Mouse (Mus musculus): ENCODE data around the gene Gm45713. TPM values are rescaled to one million over a fixed set of nuclear protein-coding genes. Genes with fewer than 3 reads are reported as not detected.

Gene Gm45713
- total and polyA plus RNA-seq, 3 experiments, result 3.9 TPM; not detected in 2

- H3K4me3 ChIP-seq (ENCODE audit: control insufficient read depth in 1 of 2, insufficient read depth in 1 of 2, low read depth in 2 of 2, low read length in 2 of 2), result no peak overlapping the region
- H3K27me3 ChIP-seq (ENCODE audit: control insufficient read depth in 1 of 2, insufficient read depth in 2 of 2, low read length in 2 of 2), result no peaks in the 10 kb centered on the region
- H3K36me3 ChIP-seq (ENCODE audit: control insufficient read depth in 1 of 2, insufficient read depth in 2 of 2, low read length in 2 of 2), result no peaks in the 10 kb centered on the region
- H3K79me2 ChIP-seq (ENCODE audit: control insufficient read depth, insufficient read depth, low read length, poor library complexity), result no peaks in the 10 kb centered on the region
- H3K9ac ChIP-seq (ENCODE audit: control insufficient read depth, low read depth, low read length, poor library complexity, severe bottlenecking), result no peak overlapping the region
- DNase-seq (ENCODE audit: low read depth, low spot score), result no peak
- H3K27ac ChIP-seq (ENCODE audit: control insufficient read depth, low read depth, low read length), result no peak overlapping the region
- no peaks in the 10 kb centered on the region for H3K9me3 ChIP-seq (replicated peaks; ENCODE audit: insufficient read depth, low read length)
- TF ChIP-seq USF1 (IDR thresholded peaks at IDR 0.05; ENCODE audit: low read depth, low read length), result no peak
- no peak for TF ChIP-seq KAT2A (conservative IDR thresholded peaks at IDR 0.05; ENCODE audit: low read depth, low read length)
- TF ChIP-seq ZMIZ1 (IDR thresholded peaks at IDR 0.05; ENCODE audit: low read depth, low read length), result no peak
- TF ChIP-seq JUND (IDR thresholded peaks at IDR 0.05; ENCODE audit: low read depth, low read length), result no peak
- H3K4me1 ChIP-seq (ENCODE audit: control insufficient read depth in 1 of 2, insufficient read depth in 2 of 2, low read length in 2 of 2), result peaks cover 3 to 11% of the 10 kb centered on the region in 2 experiments; a peak in 3 of 4 replicates
These were observed 33.6 kb downstream of the Gm45713 start for GRCm38 (mm10) chr7:45102441-45102840.

GRCm38 (mm10) chr7:45100046-45100445, 36.0 kb downstream of the Gm45713 start:
- no peaks in the 10 kb centered on the region for H3K9me3 ChIP-seq (replicated peaks; ENCODE audit: insufficient read depth, low read length)
- no peaks in the 10 kb centered on the region for H3K79me2 ChIP-seq (ENCODE audit: control insufficient read depth, insufficient read depth, low read length, poor library complexity)
- H3K27me3 ChIP-seq (ENCODE audit: control insufficient read depth in 1 of 2, insufficient read depth in 2 of 2, low read length in 2 of 2), result no peaks in the 10 kb centered on the region
- no peak overlapping the region for H3K4me3 ChIP-seq (ENCODE audit: control insufficient read depth in 1 of 2, insufficient read depth in 1 of 2, low read depth in 2 of 2, low read length in 2 of 2)
- TF ChIP-seq MAFK (IDR thresholded peaks at IDR 0.05; ENCODE audit: borderline replicate concordance, low read depth, low read length), result no peak
- no peak for TF ChIP-seq POLR2AphosphoS2 (IDR thresholded peaks at IDR 0.05; ENCODE audit: low read length)
- no peak overlapping the region for H3K27ac ChIP-seq (ENCODE audit: control insufficient read depth, low read depth, low read length)
- H3K4me1 ChIP-seq (ENCODE audit: control insufficient read depth in 1 of 2, insufficient read depth in 2 of 2, low read length in 2 of 2), result peaks cover 3 to 8% of the 10 kb centered on the region in 2 experiments; a peak in 3 of 4 replicates
- no peaks in the 10 kb centered on the region for H3K36me3 ChIP-seq (ENCODE audit: control insufficient read depth in 1 of 2, insufficient read depth in 2 of 2, low read length in 2 of 2)
- DNase-seq (ENCODE audit: low read depth, low spot score), result no peak
- H3K9ac ChIP-seq (ENCODE audit: control insufficient read depth, low read depth, low read length, poor library complexity, severe bottlenecking), result no peak overlapping the region

- H3K4me1 ChIP-seq (ENCODE audit: control insufficient read depth in 1 of 2, insufficient read depth in 2 of 2, low read length in 2 of 2), result peaks cover 3 to 16% of the 10 kb centered on the region in 2 experiments; a peak in 3 of 4 replicates
- no peak for TF ChIP-seq USF2 (IDR thresholded peaks at IDR 0.05; ENCODE audit: borderline replicate concordance in 1 of 2, insufficient read depth in 1 of 2, low read depth in 1 of 2, low read length in 2 of 2)
- TF ChIP-seq CTCF (IDR thresholded peaks at IDR 0.05 in 2 of 3, conservative IDR thresholded peaks at IDR 0.05 in 1 of 3; ENCODE audit: control insufficient read depth in 1 of 3, insufficient read depth in 1 of 3, low read depth in 2 of 3, low read length in 3 of 3, poor library complexity in 1 of 3, severe bottlenecking in 1 of 3), result peak; percentile 44 to 51 (median 50)
- TF ChIP-seq KAT2A (conservative IDR thresholded peaks at IDR 0.05; ENCODE audit: low read depth, low read length), result no peak
- TF ChIP-seq MYC (IDR thresholded peaks at IDR 0.05; ENCODE audit: low read depth, low read length), result 0 out of 2 replicates have a peak, but pooled peaks have one; percentile 32
- no peak for TF ChIP-seq POLR2AphosphoS2 (IDR thresholded peaks at IDR 0.05; ENCODE audit: low read length)
- TF ChIP-seq ZNF384 (IDR thresholded peaks at IDR 0.05; ENCODE audit: low read depth, low read length), result no peak
- TF ChIP-seq RAD21 (IDR thresholded peaks at IDR 0.05; ENCODE audit: low read depth, low read length), result peak; percentile 17
- TF ChIP-seq MAZ (IDR thresholded peaks at IDR 0.05; ENCODE audit: low read depth, low read length), result no peak
- TF ChIP-seq USF1 (IDR thresholded peaks at IDR 0.05; ENCODE audit: low read depth, low read length), result no peak
- TF ChIP-seq TCF12 (IDR thresholded peaks at IDR 0.05; ENCODE audit: low read depth, low read length), result no peak
- TF ChIP-seq RCOR1 (IDR thresholded peaks at IDR 0.05; ENCODE audit: low read depth, low read length), result no peak
- TF ChIP-seq E2F4 (IDR thresholded peaks at IDR 0.05; ENCODE audit: borderline replicate concordance, low read depth, low read length), result no peak
- no peak for TF ChIP-seq JUND (IDR thresholded peaks at IDR 0.05; ENCODE audit: low read depth, low read length)
- TF ChIP-seq HCFC1 (IDR thresholded peaks at IDR 0.05; ENCODE audit: low read depth, low read length), result no peak
- no peak for TF ChIP-seq ZC3H11A (IDR thresholded peaks at IDR 0.05; ENCODE audit: low read depth, low read length)
- TF ChIP-seq GATA1 (IDR thresholded peaks at IDR 0.05; ENCODE audit: low read depth, low read length), result no peak
- TF ChIP-seq BHLHE40 (IDR thresholded peaks at IDR 0.05; ENCODE audit: borderline replicate concordance, low read depth, low read length), result no peak
- TF ChIP-seq CHD2 (IDR thresholded peaks at IDR 0.05; ENCODE audit: low read length), result no peak
- TF ChIP-seq MYB (IDR thresholded peaks at IDR 0.05; ENCODE audit: low read depth, low read length), result no peak
- no peak for TF ChIP-seq ZMIZ1 (IDR thresholded peaks at IDR 0.05; ENCODE audit: low read depth, low read length)
- no peak for TF ChIP-seq POLR2A (IDR thresholded peaks at IDR 0.05; ENCODE audit: control insufficient read depth in 1 of 2, insufficient read depth in 1 of 2, low read depth in 1 of 2, low read length in 2 of 2, poor library complexity in 1 of 2)
- no peak for TF ChIP-seq POLR2AphosphoS5 (IDR thresholded peaks at IDR 0.05; ENCODE audit: borderline replicate concordance, low read depth, low read length)
- TF ChIP-seq MXI1 (IDR thresholded peaks at IDR 0.05; ENCODE audit: low read depth, low read length), result no peak
- no peak for TF ChIP-seq MAX (IDR thresholded peaks at IDR 0.05; ENCODE audit: low read length)
These were observed 37.3 kb downstream of the Gm45713 start for GRCm38 (mm10) chr7:45098541-45099240.

More at GRCm38 (mm10) chr7:45098541-45099240, 37.3 kb downstream of the Gm45713 start:
- DNase-seq (ENCODE audit: low read depth, low spot score), result peak; percentile 71
- Histone ChIP-seq H3K27me3 (ENCODE audit: control insufficient read depth in 1 of 2, insufficient read depth in 2 of 2, low read length in 2 of 2) (no peaks in the 10 kb centered on the region), H3K9ac (ENCODE audit: control insufficient read depth, low read depth, low read length, poor library complexity, severe bottlenecking) (no peak overlapping the region), H3K36me3 (ENCODE audit: control insufficient read depth in 1 of 2, insufficient read depth in 2 of 2, low read length in 2 of 2) (no peaks in the 10 kb centered on the region), H3K4me3 (ENCODE audit: control insufficient read depth in 1 of 2, insufficient read depth in 1 of 2, low read depth in 2 of 2, low read length in 2 of 2) (no peak overlapping the region), H3K27ac (ENCODE audit: control insufficient read depth, low read depth, low read length) (no peak overlapping the region), H3K79me2 (ENCODE audit: control insufficient read depth, insufficient read depth, low read length, poor library complexity) (no peaks in the 10 kb centered on the region), H3K9me3 (replicated peaks; ENCODE audit: insufficient read depth, low read length) (no peaks in the 10 kb centered on the region)

Measured in MEL (cell line).